In genomic region chr3:127310079-127310478, GRCm38 (mm10) we compare ENCODE assay signal across 19 mouse cellular contexts.
DNase-seq lines count a peak whose midpoint lies in the region; ATAC-seq and TF ChIP-seq lines count a peak whose summit lies in the region.
"Had no signal": no experiment of that assay in that cellular context is flagged by ENCODE, and none has a peak within 500 bp of the region (broad histone marks: within the 10 kb centered on the region; RNA-seq: fewer than 3 reads in every experiment).

No protein-coding gene starts in this region.

- peak; percentile 39 for TF ChIP-seq CTCF in hindbrain, postnatal 0 days (IDR thresholded peaks at IDR 0.05; ENCODE audit: low read depth)
- peak; percentile 61 for TF ChIP-seq CTCF in midbrain, postnatal 0 days (IDR thresholded peaks at IDR 0.05)

- H3K27ac ChIP-seq in hindbrain, postnatal 0 days: no peak overlapping the region
- no peak overlapping the region for H3K27ac ChIP-seq in hindbrain, embryonic 10.5 days
- no peak overlapping the region for H3K27ac ChIP-seq in midbrain, postnatal 0 days (ENCODE audit: low read depth, low read length)
- H3K27ac ChIP-seq in midbrain, embryonic 15.5 days: no peak overlapping the region
- H3K27ac ChIP-seq: embryonic facial prominence, embryonic 13.5 days; forebrain, embryonic 13.5 days; heart, embryonic 13.5 days; hindbrain, embryonic 15.5 days; liver, embryonic 15.5 days; midbrain, embryonic 13.5 days; neural tube, embryonic 13.5 days had no signal

- no peak overlapping the region for H3K4me2 ChIP-seq in hindbrain, postnatal 0 days (ENCODE audit: low read depth, low read length)
- no peak overlapping the region for H3K4me2 ChIP-seq in midbrain, postnatal 0 days (ENCODE audit: low read depth, low read length, poor library complexity, severe bottlenecking)
- H3K4me2 ChIP-seq in midbrain, embryonic 15.5 days: no peak overlapping the region
- H3K4me2 ChIP-seq: embryonic facial prominence, embryonic 13.5 days; forebrain, embryonic 13.5 days; heart, embryonic 13.5 days; hindbrain, embryonic 15.5 days; liver, embryonic 15.5 days; midbrain, embryonic 13.5 days; neural tube, embryonic 13.5 days had no signal

- WGBS in hindbrain, postnatal 0 days: 88% methylated on average over 3 of the region's 3 CpGs
- 90% methylated on average over 3 of the region's 3 CpGs for WGBS in hindbrain, embryonic 10.5 days
- WGBS in midbrain, postnatal 0 days: 85% methylated on average over 3 of the region's 3 CpGs
- WGBS in midbrain, embryonic 15.5 days: 80% methylated on average over 3 of the region's 3 CpGs

- no peak overlapping the region for H3K4me3 ChIP-seq in hindbrain, postnatal 0 days (ENCODE audit: low read length)
- no peak overlapping the region for H3K4me3 ChIP-seq in hindbrain, embryonic 10.5 days
- H3K4me3 ChIP-seq in midbrain, postnatal 0 days (ENCODE audit: low read depth, low read length): no peak overlapping the region
- no peak overlapping the region for H3K4me3 ChIP-seq in midbrain, embryonic 15.5 days
- H3K4me3 ChIP-seq: embryonic facial prominence, embryonic 13.5 days; forebrain, embryonic 13.5 days; heart, embryonic 13.5 days; hindbrain, embryonic 15.5 days; liver, embryonic 15.5 days; midbrain, embryonic 13.5 days; neural tube, embryonic 13.5 days had no signal

- H3K9me3 ChIP-seq in hindbrain, postnatal 0 days (ENCODE audit: low read length): no peaks in the 10 kb centered on the region
- H3K9me3 ChIP-seq in hindbrain, embryonic 10.5 days: no peaks in the 10 kb centered on the region
- no peaks in the 10 kb centered on the region for H3K9me3 ChIP-seq in midbrain, postnatal 0 days (ENCODE audit: low read length)
- H3K9me3 ChIP-seq in midbrain, embryonic 15.5 days: no peaks in the 10 kb centered on the region
- H3K9me3 ChIP-seq: embryonic facial prominence, embryonic 13.5 days; forebrain, embryonic 13.5 days; G1E; heart, embryonic 13.5 days; hindbrain, embryonic 15.5 days; liver, embryonic 15.5 days; midbrain, embryonic 13.5 days; neural tube, embryonic 13.5 days had no signal

- no peaks in the 10 kb centered on the region for H3K27me3 ChIP-seq in hindbrain, postnatal 0 days (ENCODE audit: insufficient read depth, low read length)
- H3K27me3 ChIP-seq in hindbrain, embryonic 10.5 days (ENCODE audit: insufficient read depth, poor library complexity, severe bottlenecking): no peaks in the 10 kb centered on the region
- no peaks in the 10 kb centered on the region for H3K27me3 ChIP-seq in midbrain, postnatal 0 days (ENCODE audit: insufficient read depth, low read length)
- H3K27me3 ChIP-seq in midbrain, embryonic 15.5 days (replicated peaks): no peaks in the 10 kb centered on the region
- H3K27me3 ChIP-seq: embryonic facial prominence, embryonic 13.5 days; forebrain, embryonic 13.5 days; heart, embryonic 13.5 days; hindbrain, embryonic 15.5 days; liver, embryonic 15.5 days; midbrain, embryonic 13.5 days; neural tube, embryonic 13.5 days had no signal

- peak; percentile 25 for DNase-seq in embryo, embryonic 11 days
- no peak for DNase-seq in embryo, embryonic 10 days (ENCODE audit: low spot score)
- DNase-seq in hindbrain, postnatal 0 days (ENCODE audit: low spot score): peak; percentile 53
- DNase-seq in hindbrain, embryonic 10.5 days (ENCODE audit: low spot score): no peak
- DNase-seq in midbrain, postnatal 0 days (ENCODE audit: low spot score): peak; percentile 41
- no peak for DNase-seq in thymus, postnatal 36 days
- DNase-seq: cerebellum, adult 8-10 months; gastrocnemius, postnatal 25 days; spleen, adult 18-20 months had no signal

- H3K4me1 ChIP-seq in hindbrain, postnatal 0 days (ENCODE audit: insufficient read depth, low read length): no peaks in the 10 kb centered on the region
- H3K4me1 ChIP-seq in hindbrain, embryonic 10.5 days (replicated peaks): no peaks in the 10 kb centered on the region
- no peaks in the 10 kb centered on the region for H3K4me1 ChIP-seq in midbrain, postnatal 0 days (ENCODE audit: insufficient read depth, low read length)
- no peaks in the 10 kb centered on the region for H3K4me1 ChIP-seq in midbrain, embryonic 15.5 days
- H3K4me1 ChIP-seq: embryonic facial prominence, embryonic 13.5 days; forebrain, embryonic 13.5 days; heart, embryonic 13.5 days; hindbrain, embryonic 15.5 days; liver, embryonic 15.5 days had no signal

- ATAC-seq in hindbrain, postnatal 0 days: no peak
- ATAC-seq in midbrain, postnatal 0 days (ENCODE audit: low FRiP score): no peak
- no peak for ATAC-seq in midbrain, embryonic 15.5 days (replicated peaks)
- ATAC-seq in monocyte, adult 5-6 weeks (replicated peaks; ENCODE audit: insufficient number of reproducible peaks, low FRiP score, low TSS enrichment, poor library complexity, severe bottlenecking): no peak
- ATAC-seq: forebrain, embryonic 13.5 days; midbrain, embryonic 13.5 days had no signal

- H3K9ac ChIP-seq in hindbrain, postnatal 0 days (replicated peaks; ENCODE audit: low read length): no peak overlapping the region
- H3K9ac ChIP-seq in midbrain, postnatal 0 days (replicated peaks; ENCODE audit: low read length, poor library complexity, severe bottlenecking): no peak overlapping the region
- no peak overlapping the region for H3K9ac ChIP-seq in midbrain, embryonic 15.5 days
- H3K9ac ChIP-seq: embryonic facial prominence, embryonic 13.5 days; forebrain, embryonic 13.5 days; heart, embryonic 13.5 days; hindbrain, embryonic 15.5 days; liver, embryonic 15.5 days; midbrain, embryonic 13.5 days; neural tube, embryonic 13.5 days had no signal

- no peaks in the 10 kb centered on the region for H3K36me3 ChIP-seq in hindbrain, postnatal 0 days (ENCODE audit: insufficient read depth, low read length)
- no peaks in the 10 kb centered on the region for H3K36me3 ChIP-seq in hindbrain, embryonic 10.5 days
- H3K36me3 ChIP-seq in midbrain, postnatal 0 days (ENCODE audit: insufficient read depth, low read length): no peaks in the 10 kb centered on the region
- H3K36me3 ChIP-seq in midbrain, embryonic 15.5 days (replicated peaks): no peaks in the 10 kb centered on the region
- H3K36me3 ChIP-seq: embryonic facial prominence, embryonic 13.5 days; heart, embryonic 13.5 days; hindbrain, embryonic 15.5 days; liver, embryonic 15.5 days; midbrain, embryonic 13.5 days had no signal

Comparison
In these comparisons a context has a peak if more than half of its experiments do, and no peak if none do; other contexts are left out.
1. DNase-seq: peak in embryo, embryonic 11 days (single experiment), hindbrain, postnatal 0 days (single experiment) and midbrain, postnatal 0 days (single experiment); none in embryo, embryonic 10 days (single experiment), hindbrain, embryonic 10.5 days (single experiment) and thymus, postnatal 36 days (0 of 2).